Mouse (Mus musculus) heart, embryonic 14.5 days (tissue): ENCODE results near the gene Ahsa1. TPM values are rescaled to one million over a fixed set of nuclear protein-coding genes. Genes with fewer than 3 reads are reported as not detected.
"Not testable (repeated sequence)": the region's sequence is repeated elsewhere in the genome, so short reads cannot be mapped to it uniquely, and the experiment has no call there.

Source experiments
- ATAC-seq: fragments of 200-750 bp; cut with Nextera tagmentation; 2 replicates; pipeline ENCODE4 v1.8.0; 2017; ENCODE audit warnings: low read depth, moderate TSS enrichment; ENCODE audit not compliant: insufficient number of reproducible peaks, insufficient read depth, low FRiP score
- H3K27ac ChIP-seq, 2 experiments: fragments of 200-500 bp in 1 of 2; fragments of 300-500 bp in 1 of 2; sonication (generic) in 1 of 2; replicated peaks in 1 of 2; 2 replicates each; pipeline ENCODE4 v1.5.1; 2012 to 2014; ENCODE audit warnings: low read depth in 2 of 2, low read length in 2 of 2, control low read depth in 1 of 2, mild to moderate bottlenecking in 1 of 2, mixed read lengths in 1 of 2; ENCODE audit not compliant: control insufficient read depth in 1 of 2, insufficient read depth in 1 of 2
- H3K27me3 ChIP-seq: fragments of 300-500 bp; sonication (generic); 2 replicates; pipeline ENCODE4 v1.6.1; 2014; ENCODE audit warnings: mild to moderate bottlenecking, low read length, control low read depth; ENCODE audit not compliant: control insufficient read depth, insufficient read depth
- H3K36me3 ChIP-seq: fragments of 300-500 bp; sonication (generic); 2 replicates; pipeline ENCODE4 v1.6.1; 2014; ENCODE audit warnings: mild to moderate bottlenecking, control low read depth, low read length, mixed read lengths; ENCODE audit not compliant: control insufficient read depth, insufficient read depth
- H3K4me1 ChIP-seq, 2 experiments: fragments of 200-500 bp in 1 of 2; fragments of 300-500 bp in 1 of 2; sonication (generic) in 1 of 2; 2 replicates each; pipeline ENCODE4 v1.6.1; 2012 to 2014; ENCODE audit warnings: low read length in 2 of 2, control low read depth in 1 of 2, mixed read lengths in 1 of 2; ENCODE audit not compliant: control insufficient read depth in 2 of 2, insufficient read depth in 2 of 2
- H3K4me2 ChIP-seq: fragments of 300-500 bp; sonication (generic); 2 replicates; pipeline ENCODE4 v1.6.1; 2014; ENCODE audit warnings: mild to moderate bottlenecking, low read length
- H3K4me3 ChIP-seq, 2 experiments: fragments of 200-500 bp in 1 of 2; fragments of 300-500 bp in 1 of 2; sonication (generic) in 1 of 2; 2 replicates each; pipeline ENCODE4 v1.5.1; 2012 to 2014; ENCODE audit warnings: low read length in 2 of 2, mild to moderate bottlenecking in 2 of 2, control low read depth in 1 of 2, low read depth in 1 of 2, moderate library complexity in 1 of 2; ENCODE audit not compliant: control insufficient read depth in 1 of 2, insufficient read depth in 1 of 2
- H3K9ac ChIP-seq: fragments of 300-500 bp; sonication (generic); 2 replicates; pipeline ENCODE4 v1.6.1; 2014; ENCODE audit warnings: mild to moderate bottlenecking, low read length
- H3K9me3 ChIP-seq: fragments of 300-500 bp; sonication (generic); 2 replicates; pipeline ENCODE4 v1.6.1; 2016; ENCODE audit warnings: low read length, control low read depth; ENCODE audit not compliant: control insufficient read depth
- WGBS: fragments of 180-500 bp; shearing (Covaris S2); extraction: QIAGEN DNeasy Blood & Tissue Kit; methylation state at CpG from one replicate; pipeline ENCODE4 v1.1.7; 2014; 5-methylcytosine and 5-hydroxymethylcytosine counted together
- polyA plus RNA-seq: library from polyadenylated mRNA; unstranded; fragments of >200 nt; fragmentation: Nextera tagmentation; extraction: Ambion mirVana; gene quantifications from 2 replicates; pipeline ENCODE4 v1.2.1, GENCODE M21; 2014

Gene Ahsa1
- polyA plus RNA-seq, 1 experiment from 2014 or later = 150 TPM

- WGBS = 0% methylated on average over 31 of the region's 31 CpGs
- peaks cover 63% of the 10 kb centered on the region for H3K36me3 ChIP-seq
These were observed 736 bp downstream of the Ahsa1 start for GRCm38 (mm10) chr12:87266827-87267603.

GRCm38 (mm10) chr12:87267682-87268081 lies 1.4 kb downstream of the Ahsa1 start:
- H3K4me1 ChIP-seq = peaks cover 5 to 15% of the 10 kb centered on the region in 2 experiments
- peak overlapping the region; percentile 93 for H3K9ac ChIP-seq
- 19% methylated on average over 4 of the region's 4 CpGs for WGBS
- no peak for ATAC-seq
- H3K27me3 ChIP-seq = no peaks in the 10 kb centered on the region
- peak overlapping the region; percentile 81 for H3K4me2 ChIP-seq
- no peak overlapping the region for H3K27ac ChIP-seq
- H3K4me3 ChIP-seq = peak overlapping the region in 1 of 2 experiments; percentile 85; a peak in 2 of 4 replicates
- peaks cover 63% of the 10 kb centered on the region for H3K36me3 ChIP-seq
- no peaks in the 10 kb centered on the region for H3K9me3 ChIP-seq

More at GRCm38 (mm10) chr12:87266827-87267603, 736 bp downstream of the Ahsa1 start:
- Histone ChIP-seq H3K4me3 (peak overlapping the region; percentile 63 to 85), H3K27ac (peak overlapping the region; percentile 79 to 92), H3K9ac (peak overlapping the region; percentile 93), H3K4me1 (peaks cover 5 to 15% of the 10 kb centered on the region in 2 experiments), H3K27me3 (no peaks in the 10 kb centered on the region), H3K9me3 (no peaks in the 10 kb centered on the region), H3K4me2 (peak overlapping the region; percentile 81)
- ATAC-seq = peak; percentile 66

GRCm38 (mm10) chr12:87274853-87275831 lies 8.9 kb downstream of the Ahsa1 start:
- Histone ChIP-seq H3K4me2 (no peak overlapping the region), H3K36me3 (peaks cover 66% of the 10 kb centered on the region), H3K27me3 (no peaks in the 10 kb centered on the region), H3K9ac (no peak overlapping the region), H3K4me3 (no peak overlapping the region), H3K27ac (no peak overlapping the region), H3K9me3 (no peaks in the 10 kb centered on the region), H3K4me1 (peaks cover 15 to 25% of the 10 kb centered on the region in 2 experiments)
- no peak for ATAC-seq
- 85% methylated on average over 9 of the region's 9 CpGs for WGBS

GRCm38 (mm10) chr12:87277251-87277650 lies 11.0 kb downstream of the Ahsa1 start:
- not testable (repeated sequence) for H3K9me3 ChIP-seq, ATAC-seq, H3K4me2 ChIP-seq, H3K9ac ChIP-seq, H3K4me3 ChIP-seq, H3K27me3 ChIP-seq
- H3K4me1 ChIP-seq = peaks cover 15 to 25% of the 10 kb centered on the region in 2 experiments
- peak overlapping the region in 1 of 2 experiments; percentile 58; a peak in 2 of 4 replicates for H3K27ac ChIP-seq
- H3K36me3 ChIP-seq = peaks cover 45% of the 10 kb centered on the region
- WGBS = 79% methylated on average over 4 of the region's 4 CpGs

GRCm38 (mm10) chr12:87278118-87278730 lies 11.9 kb downstream of the Ahsa1 start:
- 0 out of 2 replicates have a peak overlapping the region, but pooled peaks have one; percentile 10 for H3K9ac ChIP-seq

GRCm38 (mm10) chr12:87279350-87279749 lies 13.1 kb downstream of the Ahsa1 start:
- Histone ChIP-seq H3K9me3 (no peaks in the 10 kb centered on the region), H3K27me3 (no peaks in the 10 kb centered on the region), H3K27ac (peak overlapping the region in 1 of 2 experiments; percentile 80; a peak in 2 of 4 replicates), H3K4me2 (no peak overlapping the region), H3K4me3 (no peak overlapping the region), H3K36me3 (peaks cover 24% of the 10 kb centered on the region), H3K9ac (no peak overlapping the region), H3K4me1 (peaks cover 15 to 29% of the 10 kb centered on the region in 2 experiments)
- ATAC-seq = no peak
- whole genome bisulfite sequencing = 35% methylated on average over 3 of the region's 3 CpGs

More at GRCm38 (mm10) chr12:87278118-87278730, 11.9 kb downstream of the Ahsa1 start:
- H3K27ac ChIP-seq = peak overlapping the region; percentile 50 to 82; a peak in 3 of 4 replicates
- H3K27me3 ChIP-seq = no peaks in the 10 kb centered on the region
- no peaks in the 10 kb centered on the region for H3K9me3 ChIP-seq
- WGBS = 8% methylated on average over 6 of the region's 6 CpGs
- H3K36me3 ChIP-seq = peaks cover 35% of the 10 kb centered on the region
- ATAC-seq = peak; percentile 84
- H3K4me2 ChIP-seq = peak overlapping the region; percentile 57
- H3K4me1 ChIP-seq = peaks cover 15 to 29% of the 10 kb centered on the region in 2 experiments
- H3K4me3 ChIP-seq = peak overlapping the region in 1 of 2 experiments; percentile 9; a peak in 1 of 4 replicates

GRCm38 (mm10) chr12:87279879-87280278 lies 13.6 kb downstream of the Ahsa1 start:
- Histone ChIP-seq H3K9ac (no peak overlapping the region), H3K4me1 (peaks cover 15 to 29% of the 10 kb centered on the region in 2 experiments), H3K4me2 (no peak overlapping the region), H3K9me3 (no peaks in the 10 kb centered on the region), H3K27ac (no peak overlapping the region), H3K27me3 (no peaks in the 10 kb centered on the region), H3K4me3 (no peak overlapping the region), H3K36me3 (peaks cover 18% of the 10 kb centered on the region)
- no peak for ATAC-seq
- 58% methylated on average over 14 of the region's 14 CpGs for WGBS
